Mouse (Mus musculus) spleen, adult 2 months (tissue): ENCODE results near the gene 4931409K22Rik.

Source experiments
- CTCF ChIP-seq: fragments of 200-500 bp; IDR thresholded peaks from 2 replicates; pipeline ENCODE4 v1.5.1; 2011; ENCODE audit warnings: mild to moderate bottlenecking, inconsistent platforms; ENCODE audit not compliant: insufficient read depth, insufficient read length, insufficient replicate concordance; ENCODE audit errors: extremely low read depth
- POLR2A ChIP-seq: fragments of 200-500 bp; IDR thresholded peaks from 2 replicates; pipeline ENCODE4 v1.6.1; 2011; ENCODE audit warnings: low read depth, low read length, inconsistent platforms

DNA sequence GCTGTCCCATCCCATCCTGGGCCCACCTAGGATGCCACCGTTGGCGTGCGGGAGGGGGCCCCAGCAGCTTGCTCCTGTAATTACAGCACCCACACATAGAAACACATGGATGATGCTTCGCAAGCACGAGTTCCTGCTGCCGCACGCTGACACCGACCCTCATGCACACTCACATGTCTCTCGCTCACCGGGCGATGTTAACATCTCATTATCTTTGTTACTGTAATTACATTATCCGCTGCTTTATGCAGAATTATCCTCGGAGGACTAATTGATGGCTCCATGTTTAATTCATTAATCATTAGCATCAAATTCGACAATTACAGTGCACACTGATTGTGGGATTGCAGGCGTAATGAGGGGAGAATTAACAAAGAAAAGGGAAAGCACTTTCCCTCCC, 61.6 kb downstream of the 4931409K22Rik start:
- no peak for TF ChIP-seq CTCF
- no peak for TF ChIP-seq POLR2A
